Mouse (Mus musculus) urinary bladder, adult 18-20 months (tissue): ENCODE results near the gene Osbpl2.
"Not testable (repeated sequence)": the region's sequence is repeated elsewhere in the genome, so short reads cannot be mapped to it uniquely, and the experiment has no call there.

Source experiments
- DNase-seq, 2 experiments: peaks; one replicate each; pipeline ENCODE4 v3.0.0; 2022; ENCODE audit warnings: low spot score in 2 of 2, mixed read lengths in 2 of 2

The Osbpl2 gene

GRCm38 (mm10) chr2:180154796-180155195 is 35.7 kb downstream of the Osbpl2 start:
- DNase-seq, result no peak

DNA sequence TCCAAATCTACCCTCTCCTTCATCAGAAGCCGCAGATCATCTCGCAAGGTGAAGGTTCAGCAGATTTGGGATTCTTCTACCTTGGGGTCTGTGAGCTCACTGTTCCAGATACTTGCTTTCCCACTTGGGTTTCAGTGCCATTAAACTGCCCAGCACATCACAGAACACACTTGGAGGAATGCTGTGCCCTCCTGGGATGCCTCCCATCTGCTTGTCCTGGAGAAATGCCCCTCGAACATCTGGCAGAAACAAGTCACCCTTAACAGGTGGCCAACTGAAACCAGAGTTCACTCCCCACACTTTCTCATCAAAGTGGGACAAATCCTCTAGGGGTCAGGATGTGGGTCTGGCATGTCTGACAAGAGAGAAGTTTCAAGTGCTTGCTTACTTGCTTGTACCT is 39.5 kb downstream of the Osbpl2 start:
- DNase-seq, result no peak

- no peak for DNase-seq
Observed at GRCm38 (mm10) chr2:180165855-180166254, 46.7 kb downstream of the Osbpl2 start.

DNA sequence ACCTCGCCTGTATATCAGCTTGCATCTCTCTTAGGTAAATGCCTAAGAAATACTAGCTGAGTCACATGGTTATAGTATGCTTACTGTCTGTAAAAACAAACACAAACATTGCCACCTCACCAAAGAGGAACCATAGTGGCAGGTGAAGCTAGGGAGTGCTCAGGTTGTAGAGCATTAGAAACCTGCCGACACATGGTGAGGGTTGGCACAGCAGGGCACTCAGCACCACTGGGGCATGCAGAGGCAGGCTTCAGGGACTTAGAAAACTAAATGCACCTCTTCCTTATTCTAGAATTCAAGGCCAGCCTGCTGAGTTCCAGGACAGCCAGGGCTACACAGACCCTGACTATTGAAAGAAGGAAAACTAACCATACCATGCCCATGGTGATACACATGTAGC is 47.8 kb downstream of the Osbpl2 start:
- DNase-seq, result peak in 1 of 2 experiments; percentile 51

GRCm38 (mm10) chr2:180170151-180170805 is 51.2 kb downstream of the Osbpl2 start:
- no peak for DNase-seq

- peak; percentile 95 to 96 for DNase-seq
Observed at GRCm38 (mm10) chr2:180170806-180171521, 51.9 kb downstream of the Osbpl2 start, which contains the start of gene Adrm1. Gene Adrm1, plus strand, starts transcription at chr2:180171485.

GRCm38 (mm10) chr2:180171522-180172070 is 52.5 kb downstream of the Osbpl2 start:
- DNase-seq, result no peak

- no peak for DNase-seq
Observed at GRCm38 (mm10) chr2:180172152-180172551, 53.0 kb downstream of the Osbpl2 start.

GRCm38 (mm10) chr2:180173163-180173562 is 54.1 kb downstream of the Osbpl2 start:
- no peak for DNase-seq

GRCm38 (mm10) chr2:180173711-180174110 is 54.6 kb downstream of the Osbpl2 start:
- not testable (repeated sequence) for DNase-seq

- DNase-seq, result peak in 1 of 2 experiments; percentile 48
Observed at GRCm38 (mm10) chr2:180174121-180174520, 55.0 kb downstream of the Osbpl2 start.

DNA sequence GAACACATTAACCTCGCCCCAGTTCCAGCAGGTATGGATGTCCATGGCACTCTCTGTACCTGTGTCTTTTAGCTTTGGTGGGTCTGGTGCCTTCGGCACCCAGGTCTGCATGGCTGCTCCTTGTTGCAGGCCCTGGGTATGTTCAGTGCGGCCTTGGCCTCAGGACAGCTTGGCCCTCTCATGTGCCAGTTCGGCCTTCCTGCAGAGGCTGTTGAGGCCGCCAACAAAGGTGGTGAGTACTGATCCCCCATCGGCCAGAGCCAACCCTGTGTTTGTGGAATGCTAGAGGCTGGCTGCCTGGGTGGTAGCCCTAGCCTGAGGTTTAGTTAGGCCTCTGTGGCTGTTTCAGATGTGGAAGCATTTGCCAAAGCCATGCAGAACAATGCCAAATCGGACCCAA is 56.6 kb downstream of the Osbpl2 start:
- no peak for DNase-seq

DNA sequence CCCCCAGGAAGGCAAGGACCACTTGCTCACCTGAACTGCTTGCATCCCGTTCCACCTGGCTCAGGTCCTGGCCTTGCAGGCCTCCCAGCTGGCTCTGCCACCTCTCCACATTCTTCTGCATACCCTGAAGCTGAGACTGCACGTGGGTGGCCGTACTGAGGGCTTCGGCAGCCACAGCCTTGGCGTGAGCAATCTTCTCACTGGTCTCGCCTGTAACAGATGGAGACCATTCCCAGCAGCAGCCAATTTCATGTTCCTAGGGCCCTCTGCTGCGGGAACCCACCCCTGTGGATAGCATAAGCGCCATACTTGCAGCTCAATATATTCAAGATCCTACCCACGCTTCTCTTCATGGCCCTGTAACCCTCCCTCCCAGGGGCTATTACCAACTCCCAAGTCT is 62.4 kb downstream of the Osbpl2 start:
- DNase-seq, result no peak

DNA sequence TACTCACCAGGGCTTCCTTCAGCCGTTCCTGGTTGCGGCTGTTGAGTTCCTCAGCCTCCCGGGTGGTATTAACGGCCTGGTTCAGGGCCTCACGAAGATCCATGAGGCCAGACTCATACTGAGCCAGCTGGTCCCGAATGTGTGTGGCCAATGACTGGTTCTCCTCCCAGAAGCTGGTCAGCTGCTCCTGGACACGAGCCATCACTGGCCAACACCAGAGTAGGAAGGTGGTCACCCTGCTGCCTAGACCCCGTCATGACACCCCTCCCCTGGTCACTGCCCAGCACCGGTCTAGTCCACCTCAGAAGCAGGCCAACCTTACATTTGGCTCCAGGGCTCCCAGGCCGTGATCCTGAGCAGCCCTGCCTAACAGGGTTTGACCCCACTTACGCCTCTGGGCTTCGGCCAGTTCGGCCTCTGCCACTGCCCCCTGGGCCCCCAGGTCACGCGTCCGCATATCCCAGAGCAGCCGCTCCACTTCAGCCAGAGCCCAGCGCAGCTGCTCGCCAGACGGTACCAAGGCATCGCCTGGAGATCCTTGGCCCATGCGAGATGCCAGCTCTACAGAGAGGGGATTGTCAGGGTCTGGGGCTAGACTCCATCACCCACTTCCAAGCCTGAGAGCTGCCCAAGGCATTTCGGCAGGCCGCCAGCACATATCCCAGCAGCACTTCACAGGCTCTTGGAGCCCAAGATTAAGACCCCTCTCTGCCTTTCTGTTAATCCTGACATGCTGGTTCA is 65.1 kb downstream of the Osbpl2 start:
- DNase-seq, result no peak

- DNase-seq, result no peak
Observed at GRCm38 (mm10) chr2:180184752-180185109, 65.6 kb downstream of the Osbpl2 start.

DNA sequence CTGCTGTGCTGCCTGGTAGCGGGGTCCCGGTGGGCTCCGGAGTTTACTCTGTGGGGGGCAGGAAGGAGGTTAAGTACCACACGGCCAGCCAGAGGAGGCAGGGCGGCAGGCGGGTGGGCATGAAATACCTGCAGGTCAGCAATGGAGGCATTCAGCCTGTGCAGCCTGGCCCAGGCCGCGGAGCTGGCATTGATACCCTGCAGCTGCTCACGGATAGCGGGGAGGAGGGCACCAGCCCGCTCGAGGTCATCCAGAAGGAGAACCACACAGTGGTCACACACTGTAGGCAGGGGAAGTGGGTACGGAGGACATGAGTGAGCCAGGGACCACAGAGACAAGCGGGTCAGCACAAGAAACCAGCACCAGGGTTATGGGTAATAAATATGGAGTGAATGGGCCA is 66.6 kb downstream of the Osbpl2 start:
- no peak for DNase-seq

GRCm38 (mm10) chr2:180187362-180187761 is 68.3 kb downstream of the Osbpl2 start:
- DNase-seq, result no peak

DNA sequence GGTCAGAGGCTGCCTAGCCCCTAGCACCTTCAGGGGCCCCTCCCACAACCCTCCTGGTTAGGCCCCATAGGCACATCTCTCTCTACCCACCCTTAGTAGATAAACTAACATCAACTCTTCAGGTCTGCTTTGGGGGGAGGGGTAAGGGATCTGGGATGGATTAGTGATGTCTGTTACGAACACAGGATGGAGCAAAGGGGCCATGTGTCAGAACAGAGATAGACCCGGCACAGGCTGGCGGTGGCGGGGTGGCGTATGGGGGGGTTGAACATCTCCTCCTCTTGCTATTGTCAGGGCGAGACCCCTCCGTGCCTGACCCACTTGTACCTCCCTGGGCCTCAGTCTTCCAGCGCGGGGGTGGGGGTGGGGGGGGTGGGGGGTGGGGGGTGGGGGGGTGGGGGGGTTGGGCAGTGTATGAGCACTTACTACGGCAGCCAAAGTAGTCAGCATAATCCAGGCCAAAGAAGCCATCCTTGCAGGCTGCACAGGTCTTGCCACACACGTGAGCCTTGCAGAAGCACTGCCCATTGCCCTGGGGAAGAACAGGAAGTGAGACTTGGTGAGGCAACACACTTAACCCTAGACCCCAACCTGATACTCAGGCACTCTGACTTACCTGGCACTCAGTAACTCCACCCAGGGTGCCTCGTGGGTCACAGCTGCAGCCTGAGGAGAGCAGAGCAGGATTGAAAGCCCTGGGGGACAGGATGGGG is 77.7 kb downstream of the Osbpl2 start:
- no peak for DNase-seq

DNA sequence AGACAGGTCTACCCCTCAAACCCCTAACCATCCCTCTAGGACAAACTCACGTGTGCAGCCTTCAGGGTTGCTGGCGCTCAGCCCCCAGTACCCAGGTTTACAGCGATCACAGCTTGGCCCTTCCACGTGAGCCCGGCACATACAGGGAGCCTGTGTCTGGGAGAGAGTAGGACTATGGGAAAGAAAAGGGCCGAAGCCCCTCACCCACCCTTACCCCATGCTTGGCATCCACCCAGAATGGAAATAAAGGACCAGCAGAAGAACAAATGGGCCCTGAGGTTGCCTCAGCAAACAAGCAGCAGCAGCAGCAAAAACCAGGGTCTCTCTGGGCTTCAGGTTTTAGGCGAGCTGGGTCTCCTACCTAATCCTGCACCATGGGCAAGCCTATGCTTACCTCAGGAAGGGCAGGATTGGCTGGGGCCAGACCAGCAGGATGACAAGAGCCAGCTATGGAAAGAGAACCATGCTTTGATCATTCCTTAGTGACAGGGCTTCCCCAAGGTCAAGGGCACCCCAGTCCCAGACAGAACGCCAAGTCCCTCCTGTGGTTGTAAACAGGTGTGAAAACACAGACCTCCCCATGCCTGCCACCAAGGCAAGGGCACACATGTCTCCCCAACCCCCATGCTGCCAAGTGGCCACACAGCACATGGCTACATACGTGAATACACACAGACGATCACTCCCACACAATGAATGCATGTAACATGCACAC is 78.4 kb downstream of the Osbpl2 start:
- no peak for DNase-seq

DNA sequence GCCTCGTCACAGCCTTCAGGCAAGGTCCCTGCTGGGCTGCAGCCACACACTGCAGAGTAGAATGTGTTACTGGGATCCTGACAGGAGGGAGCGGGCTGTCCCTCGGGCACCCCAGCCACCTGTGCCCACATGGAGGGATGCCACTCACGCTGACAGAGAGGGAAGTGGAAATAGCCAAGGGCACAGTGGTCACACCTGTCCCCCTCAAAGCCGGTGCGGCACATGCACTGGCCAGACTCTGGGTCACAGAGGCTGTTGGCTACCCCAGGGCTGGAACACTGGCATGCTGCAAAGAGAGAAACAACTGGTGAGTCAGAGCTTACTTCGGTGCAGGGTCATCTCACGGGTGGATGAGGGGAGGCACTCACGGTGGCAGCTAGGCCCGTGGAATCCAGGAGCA is 79.7 kb downstream of the Osbpl2 start:
- DNase-seq, result no peak

GRCm38 (mm10) chr2:180200681-180201080 is 81.6 kb downstream of the Osbpl2 start:
- no peak for DNase-seq
